Mouse (Mus musculus) bone marrow macrophage, adult 2 months (primary cell): ENCODE measurements at regions not wholly inside any gene's neighbourhood (a gene's known extent, or its start where the extent isn't known, plus 50 kb on each side); places are given as distances from the start of the nearest gene placed in this dataset.

ENCODE experiments used
- CTCF ChIP-seq: IDR thresholded peaks from 2 replicates; pipeline ENCODE4 v1.5.1; 2012; ENCODE audit warnings: low read depth, mild to moderate bottlenecking, low read length, moderate library complexity
- POLR2A ChIP-seq: IDR thresholded peaks from 2 replicates; pipeline ENCODE4 v1.6.1; 2012; ENCODE audit warnings: mild to moderate bottlenecking, low read depth, low read length, borderline replicate concordance

DNA sequence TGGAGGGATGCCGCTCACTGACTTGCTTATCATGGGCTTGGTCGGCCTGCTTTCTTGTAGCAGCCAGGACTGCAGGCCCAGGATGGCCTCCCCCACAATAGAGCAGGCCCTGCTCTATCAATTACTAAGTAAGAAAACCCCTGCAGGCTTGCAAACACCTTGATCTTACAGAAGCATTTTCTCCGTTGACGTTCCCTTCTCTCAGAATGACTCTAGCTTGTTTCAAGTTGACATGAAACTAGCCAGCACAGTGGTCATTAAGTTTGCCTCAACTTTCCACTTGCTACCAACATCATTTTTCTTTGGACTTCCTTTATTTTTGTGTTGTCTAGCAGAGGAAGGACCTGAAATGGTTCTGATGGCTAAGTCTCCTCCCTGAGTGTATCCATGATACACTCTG lies 111.8 kb downstream of the Evx1 start:
- no peak for TF ChIP-seq CTCF
- TF ChIP-seq POLR2A, result no peak
